Mouse (Mus musculus) midbrain, embryonic 14.5 days (tissue): ENCODE results near the gene Naaladl2. TPM values are rescaled to one million over a fixed set of nuclear protein-coding genes. Genes with fewer than 3 reads are reported as not detected.
"Not testable (repeated sequence)": the region's sequence is repeated elsewhere in the genome, so short reads cannot be mapped to it uniquely, and the experiment has no call there.

Experiments
- ATAC-seq: fragments of 200-750 bp; cut with Nextera tagmentation; 2 replicates; pipeline ENCODE4 v1.8.0; 2017; ENCODE audit warnings: moderate number of reproducible peaks, moderate library complexity; ENCODE audit not compliant: low FRiP score, low TSS enrichment
- DNase-seq: peaks from one replicate; pipeline ENCODE4 v3.0.0-alpha.2; 2015
- H3K27ac ChIP-seq: fragments of 300-500 bp; sonication (generic); replicated peaks from 2 replicates; pipeline ENCODE4 v1.5.1; 2014; ENCODE audit warnings: mild to moderate bottlenecking, low read depth, low read length, moderate library complexity
- H3K27me3 ChIP-seq: fragments of 300-500 bp; sonication (generic); 2 replicates; pipeline ENCODE4 v1.6.1; 2014; ENCODE audit warnings: low read length, control low read depth, mixed read lengths; ENCODE audit not compliant: control insufficient read depth, insufficient read depth
- H3K36me3 ChIP-seq: fragments of 300-500 bp; sonication (generic); 2 replicates; pipeline ENCODE4 v1.6.1; 2014; ENCODE audit warnings: low read length, control low read depth; ENCODE audit not compliant: control insufficient read depth, insufficient read depth
- H3K4me1 ChIP-seq: fragments of 300-500 bp; sonication (generic); 2 replicates; pipeline ENCODE4 v1.6.1; 2014; ENCODE audit warnings: mild to moderate bottlenecking, antibody characterized with exemption, low read length, control low read depth; ENCODE audit not compliant: control insufficient read depth, insufficient read depth
- H3K4me2 ChIP-seq: fragments of 300-500 bp; sonication (generic); 2 replicates; pipeline ENCODE4 v1.6.1; 2014; ENCODE audit warnings: mild to moderate bottlenecking, low read length, moderate library complexity
- H3K4me3 ChIP-seq: fragments of 300-500 bp; sonication (generic); replicated peaks from 2 replicates; pipeline ENCODE4 v1.5.1; 2014; ENCODE audit warnings: low read depth, low read length
- H3K9ac ChIP-seq: fragments of 300-500 bp; sonication (generic); replicated peaks from 2 replicates; pipeline ENCODE4 v1.6.1; 2014; ENCODE audit warnings: mild to moderate bottlenecking, low read length, moderate library complexity
- H3K9me3 ChIP-seq: fragments of 300-500 bp; sonication (generic); 2 replicates; pipeline ENCODE4 v1.6.1; 2016; ENCODE audit warnings: low read length, control low read depth, mixed read lengths; ENCODE audit not compliant: control insufficient read depth
- WGBS: fragments of 180-500 bp; shearing (Covaris S2); extraction: QIAGEN DNeasy Blood & Tissue Kit; methylation state at CpG from one replicate; pipeline ENCODE4 v1.1.7; 2014; 5-methylcytosine and 5-hydroxymethylcytosine counted together
- polyA plus RNA-seq: library from polyadenylated mRNA; unstranded; fragments of >200 nt; fragmentation: Nextera tagmentation; extraction: Ambion mirVana; gene quantifications from 2 replicates; pipeline ENCODE4 v1.2.1, GENCODE M21; 2014

Naaladl2 gene
- polyA plus RNA-seq, 1 experiment from 2014 or later, result 0.58 TPM

- Histone ChIP-seq H3K36me3 (no peaks in the 10 kb centered on the region), H3K27ac (no peak overlapping the region), H3K4me3 (no peak overlapping the region), H3K4me2 (no peak overlapping the region), H3K9me3 (no peaks in the 10 kb centered on the region), H3K27me3 (no peaks in the 10 kb centered on the region), H3K4me1 (no peaks in the 10 kb centered on the region), H3K9ac (no peak overlapping the region)
- peak; percentile 10 for DNase-seq
- no peak for ATAC-seq
Observed at GRCm38 (mm10) chr3:24163992-24164391, 980.1 kb downstream of the Naaladl2 start.

DNA sequence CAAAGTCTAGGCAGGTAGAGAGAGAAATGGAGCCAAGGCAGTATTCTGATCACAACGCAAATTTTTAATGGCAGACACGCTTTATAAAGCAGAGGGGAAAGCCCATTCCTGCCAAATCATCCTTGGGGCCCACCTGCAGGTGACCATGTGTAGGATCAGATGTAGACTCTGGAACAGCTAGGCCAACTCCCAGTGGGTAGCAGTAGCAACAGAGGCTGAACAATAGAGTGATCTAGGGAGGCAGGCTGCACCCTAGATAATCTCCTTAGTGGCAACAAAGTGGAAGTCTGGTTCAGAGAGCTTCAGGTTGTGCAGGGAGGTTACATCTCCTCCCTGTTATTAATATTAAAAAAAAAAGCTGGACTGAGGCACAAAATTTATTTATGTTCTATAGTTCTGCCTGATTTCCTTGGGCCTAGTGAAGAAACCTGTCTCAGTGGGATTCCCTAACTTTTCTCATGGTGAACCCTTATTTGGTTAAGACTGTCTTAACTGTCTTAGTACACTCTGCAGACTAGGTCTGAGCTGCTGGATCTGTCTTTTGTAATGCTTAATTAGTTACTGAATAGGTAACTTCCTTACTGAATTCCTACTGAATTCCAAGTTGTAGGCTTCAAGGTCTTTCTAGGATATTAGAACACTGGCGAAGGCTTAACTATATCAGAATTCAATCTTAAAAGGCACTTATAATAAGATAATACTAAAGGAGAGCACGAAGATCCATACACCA is 992.8 kb downstream of the Naaladl2 start:
- WGBS, result 70% methylated on average over 4 of the region's 4 CpGs
- not testable (repeated sequence) for H3K27ac ChIP-seq, H3K36me3 ChIP-seq, H3K4me3 ChIP-seq, DNase-seq, H3K4me1 ChIP-seq, H3K9me3 ChIP-seq, H3K4me2 ChIP-seq, ATAC-seq, H3K27me3 ChIP-seq, H3K9ac ChIP-seq

DNA sequence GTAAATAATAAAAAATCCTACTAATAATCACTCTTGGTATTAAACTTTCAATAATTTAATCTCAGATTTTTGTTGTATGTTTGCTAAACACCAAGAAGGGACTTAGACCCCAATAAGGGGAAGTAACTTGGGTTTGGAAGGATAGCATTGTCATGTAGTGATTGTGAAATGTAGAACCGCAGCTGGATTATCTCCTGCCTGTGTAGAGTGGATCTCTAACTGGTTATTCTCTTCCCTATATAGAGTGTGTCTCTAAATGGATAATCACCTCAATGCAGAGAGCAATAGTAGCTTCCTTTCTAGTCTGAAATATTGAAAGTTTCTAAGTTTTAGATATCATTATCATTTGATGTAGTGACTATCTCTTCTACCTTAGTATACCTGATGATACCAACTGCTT is 1001.3 kb downstream of the Naaladl2 start:
- Histone ChIP-seq H3K27ac (no peak overlapping the region), H3K27me3 (no peaks in the 10 kb centered on the region), H3K9ac (no peak overlapping the region), H3K9me3 (no peaks in the 10 kb centered on the region), H3K4me1 (no peaks in the 10 kb centered on the region), H3K4me3 (no peak overlapping the region), H3K4me2 (no peak overlapping the region), H3K36me3 (no peaks in the 10 kb centered on the region)
- DNase-seq (no peak), ATAC-seq (no peak)
- 93% methylated on average over 1 of the region's 1 CpGs for WGBS

- ATAC-seq, result no peak
Observed at GRCm38 (mm10) chr3:24138002-24138401, 1006.1 kb downstream of the Naaladl2 start.

GRCm38 (mm10) chr3:24126200-24126599 is 1017.9 kb downstream of the Naaladl2 start:
- Histone ChIP-seq H3K9me3 (no peaks in the 10 kb centered on the region), H3K4me2 (no peak overlapping the region), H3K9ac (no peak overlapping the region), H3K36me3 (no peaks in the 10 kb centered on the region), H3K4me1 (no peaks in the 10 kb centered on the region), H3K27ac (no peak overlapping the region), H3K4me3 (no peak overlapping the region), H3K27me3 (no peaks in the 10 kb centered on the region)
- no peak for ATAC-seq
- WGBS, result 86% methylated on average over 1 of the region's 1 CpGs
- no peak for DNase-seq

More at GRCm38 (mm10) chr3:24138002-24138401, 1006.1 kb downstream of the Naaladl2 start:
- Histone ChIP-seq H3K4me2 (no peak overlapping the region), H3K36me3 (no peaks in the 10 kb centered on the region), H3K9me3 (no peaks in the 10 kb centered on the region), H3K27ac (no peak overlapping the region), H3K9ac (no peak overlapping the region), H3K27me3 (no peaks in the 10 kb centered on the region), H3K4me1 (no peaks in the 10 kb centered on the region), H3K4me3 (no peak overlapping the region)
- DNase-seq, result no peak
- WGBS, result 88% methylated on average over 1 of the region's 1 CpGs

DNA sequence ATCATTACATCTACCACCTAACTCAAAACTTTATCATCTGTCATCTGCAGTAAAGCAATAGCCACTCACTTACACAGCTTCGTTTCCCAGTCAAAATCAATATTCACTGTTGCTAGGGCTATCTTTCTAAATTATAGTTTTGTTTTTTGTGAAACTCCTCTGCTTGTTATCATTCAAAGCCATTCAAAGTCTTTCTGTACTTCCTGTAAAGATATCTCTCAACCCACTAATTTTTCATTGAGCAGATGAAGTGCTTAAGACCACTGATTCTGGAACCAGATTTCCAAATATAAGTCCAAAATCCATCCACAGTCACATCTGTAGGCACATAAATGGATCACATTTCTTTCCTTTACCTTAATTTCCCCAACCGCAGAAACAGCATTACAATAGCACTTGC is 1020.0 kb downstream of the Naaladl2 start:
- H3K27ac ChIP-seq, result no peak overlapping the region
- no peaks in the 10 kb centered on the region for H3K27me3 ChIP-seq
- H3K4me2 ChIP-seq, result no peak overlapping the region
- H3K4me3 ChIP-seq, result no peak overlapping the region
- H3K9me3 ChIP-seq, result no peaks in the 10 kb centered on the region
- H3K4me1 ChIP-seq, result no peaks in the 10 kb centered on the region
- DNase-seq, result no peak
- no peak for ATAC-seq
- H3K36me3 ChIP-seq, result no peaks in the 10 kb centered on the region
- H3K9ac ChIP-seq, result no peak overlapping the region
- 85% methylated on average over 2 of the region's 2 CpGs for WGBS

DNA sequence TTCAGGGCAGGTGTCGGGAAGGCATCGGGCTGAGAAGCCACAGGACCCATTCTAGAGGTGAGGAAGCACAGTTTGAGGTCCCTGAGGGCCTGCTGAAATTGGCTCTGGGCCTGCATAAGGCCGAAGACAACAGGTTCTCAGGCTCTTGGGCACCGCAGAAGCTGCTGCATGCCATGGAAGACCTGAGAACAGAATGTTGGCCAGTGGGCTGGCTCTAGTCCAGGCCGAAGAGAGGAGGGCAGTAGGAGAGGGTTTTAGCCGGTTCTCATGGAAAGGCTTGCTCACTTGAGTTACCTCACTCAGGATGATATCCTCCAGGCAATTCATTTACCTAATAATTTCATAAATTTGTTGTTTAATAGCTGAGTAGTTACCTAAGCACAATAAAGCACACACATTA is 1025.9 kb downstream of the Naaladl2 start:
- no peak for ATAC-seq

GRCm38 (mm10) chr3:24114849-24115248 is 1029.2 kb downstream of the Naaladl2 start:
- Histone ChIP-seq H3K9me3 (no peaks in the 10 kb centered on the region), H3K4me3 (no peak overlapping the region), H3K27me3 (no peaks in the 10 kb centered on the region), H3K9ac (no peak overlapping the region), H3K4me2 (no peak overlapping the region), H3K4me1 (no peaks in the 10 kb centered on the region), H3K27ac (no peak overlapping the region), H3K36me3 (no peaks in the 10 kb centered on the region)
- DNase-seq (no peak), ATAC-seq (no peak)
- WGBS, result 82% methylated on average over 3 of the region's 3 CpGs

More for the DNA sequence above, 1025.9 kb downstream of the Naaladl2 start:
- no peak for DNase-seq
- Histone ChIP-seq H3K4me2 (no peak overlapping the region), H3K4me3 (no peak overlapping the region), H3K9ac (no peak overlapping the region), H3K27ac (no peak overlapping the region), H3K9me3 (no peaks in the 10 kb centered on the region), H3K4me1 (no peaks in the 10 kb centered on the region), H3K36me3 (no peaks in the 10 kb centered on the region), H3K27me3 (no peaks in the 10 kb centered on the region)
- WGBS, result 92% methylated on average over 6 of the region's 6 CpGs

- DNase-seq, result no peak
- Histone ChIP-seq H3K4me1 (no peaks in the 10 kb centered on the region), H3K4me3 (no peak overlapping the region), H3K36me3 (no peaks in the 10 kb centered on the region), H3K9ac (no peak overlapping the region), H3K9me3 (no peaks in the 10 kb centered on the region), H3K4me2 (no peak overlapping the region), H3K27ac (no peak overlapping the region), H3K27me3 (no peaks in the 10 kb centered on the region)
- 84% methylated on average over 2 of the region's 2 CpGs for WGBS
- no peak for ATAC-seq
Observed at GRCm38 (mm10) chr3:24113360-24113759, 1030.7 kb downstream of the Naaladl2 start.
